Mouse (Mus musculus) cortical plate, adult 2 months (tissue): ENCODE data around the gene Srgn.

Experiments
- CTCF ChIP-seq: fragments of 200-500 bp; IDR thresholded peaks from 2 replicates; pipeline ENCODE4 v1.5.1; 2011; ENCODE audit warnings: mild to moderate bottlenecking, control low read depth, low read length; ENCODE audit not compliant: insufficient read depth; ENCODE audit errors: extremely low read depth
- POLR2A ChIP-seq: fragments of 200-500 bp; IDR thresholded peaks from 2 replicates; pipeline ENCODE4 v1.6.1; 2011; ENCODE audit warnings: mild to moderate bottlenecking, low read length, control low read depth; ENCODE audit not compliant: insufficient read depth; ENCODE audit errors: extremely low read depth

DNA sequence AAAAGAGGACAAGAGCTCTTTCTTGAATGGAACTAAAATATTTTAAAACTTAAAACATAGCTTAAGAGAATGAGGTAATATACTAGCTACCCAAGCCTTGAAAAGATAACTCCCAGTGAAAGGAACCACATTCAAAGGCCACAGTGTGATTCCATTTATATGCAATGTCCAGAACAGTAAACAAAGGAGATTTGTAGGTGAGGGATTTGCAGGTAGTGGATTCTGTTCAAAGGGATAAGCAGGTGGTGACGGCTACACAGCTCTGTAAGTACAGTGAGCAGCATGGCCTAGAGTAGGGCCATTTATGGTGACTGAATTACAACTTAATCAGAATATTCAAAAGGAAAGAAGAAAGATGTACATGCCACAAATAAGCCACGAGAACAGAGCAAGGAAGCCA, 50.3 kb downstream of the Srgn start:
- TF ChIP-seq CTCF (no peak), POLR2A (no peak)
